Mouse (Mus musculus): ENCODE data around the gene Phldb3.
"Not testable (repeated sequence)": the region's sequence is repeated elsewhere in the genome, so short reads cannot be mapped to it uniquely, and the experiment has no call there.

Gene Phldb3

DNA sequence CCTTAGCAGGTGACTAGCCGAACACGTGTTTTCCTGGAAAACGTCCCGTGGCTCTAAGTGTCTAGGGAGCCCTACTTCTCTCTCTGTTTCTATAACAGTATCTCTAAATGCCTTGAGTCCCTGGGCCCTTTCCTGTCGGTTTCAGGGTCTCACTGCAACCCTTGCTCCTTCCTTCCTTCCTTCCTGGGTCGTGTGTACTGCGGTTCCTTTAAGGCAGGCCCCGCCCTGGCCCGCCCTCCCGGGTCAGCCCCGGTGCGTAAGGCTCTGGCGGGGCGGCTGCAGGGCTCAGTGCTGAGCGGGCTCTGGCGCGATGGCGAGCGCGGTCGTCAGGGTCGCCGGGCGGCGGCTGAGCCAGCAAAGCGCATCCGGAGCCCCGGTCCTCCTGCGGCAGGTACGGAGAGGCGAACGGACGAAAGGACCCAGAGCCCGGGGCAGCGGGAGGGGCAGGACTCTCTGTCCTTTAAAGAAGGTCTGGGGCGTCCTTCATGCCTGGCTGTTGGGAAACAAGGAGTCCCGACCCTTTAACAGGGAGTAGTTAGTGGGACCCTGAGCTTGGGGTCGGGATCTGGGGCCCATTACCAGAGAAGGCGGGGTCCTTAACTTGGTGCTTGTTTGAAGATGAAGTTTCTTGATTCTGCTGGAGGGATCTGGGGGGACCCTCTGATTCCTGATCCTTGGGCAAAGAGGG is 16.8 kb upstream of the Phldb3 start:
- CTCF ChIA-PET, result no interaction called here

DNA sequence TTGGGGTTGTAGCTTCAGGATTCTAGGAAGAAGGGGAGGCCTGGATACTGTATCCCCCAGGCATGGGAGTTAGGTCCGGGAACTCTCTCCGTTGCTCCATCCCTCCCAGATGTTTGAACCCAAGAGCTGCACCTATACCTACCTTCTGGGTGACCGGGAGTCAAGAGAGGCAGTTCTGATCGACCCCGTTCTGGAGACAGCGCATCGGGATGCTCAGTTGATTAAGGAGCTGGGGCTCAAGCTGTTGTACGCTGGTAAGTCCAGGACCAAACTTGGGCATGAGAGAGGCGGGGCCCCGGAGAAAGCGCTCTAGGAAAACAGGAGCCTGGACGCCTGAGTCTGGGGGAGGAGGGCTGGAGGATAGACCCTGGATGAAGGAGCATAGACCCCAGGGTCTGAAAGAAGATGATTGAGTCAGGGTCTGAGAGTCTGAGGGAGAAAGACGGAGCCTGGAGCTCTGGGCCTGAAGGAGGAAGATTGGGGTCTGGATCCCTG is 16.2 kb upstream of the Phldb3 start:
- CTCF ChIA-PET, result no interaction called here

DNA sequence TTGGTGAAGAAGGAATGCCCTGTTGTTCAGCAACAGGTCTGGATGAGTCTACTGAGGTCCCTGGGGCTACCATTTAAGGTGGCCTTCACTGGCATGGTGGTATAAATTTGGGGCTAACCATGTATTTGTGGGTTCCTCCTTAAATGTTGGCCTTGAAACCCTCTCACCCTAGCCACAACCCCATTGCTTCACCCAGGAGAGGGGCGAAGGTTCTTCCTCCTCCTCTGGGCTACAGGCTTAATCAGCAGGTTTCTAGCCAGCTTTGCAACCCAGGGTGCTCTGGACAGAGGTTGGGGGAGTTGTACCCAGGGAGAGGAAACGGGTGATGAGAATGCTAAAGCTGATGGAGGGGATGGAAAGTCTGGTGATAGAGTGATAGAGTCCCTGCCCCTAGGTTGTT is 15.1 kb upstream of the Phldb3 start:
- CTCF ChIA-PET, result no interaction called here

DNA sequence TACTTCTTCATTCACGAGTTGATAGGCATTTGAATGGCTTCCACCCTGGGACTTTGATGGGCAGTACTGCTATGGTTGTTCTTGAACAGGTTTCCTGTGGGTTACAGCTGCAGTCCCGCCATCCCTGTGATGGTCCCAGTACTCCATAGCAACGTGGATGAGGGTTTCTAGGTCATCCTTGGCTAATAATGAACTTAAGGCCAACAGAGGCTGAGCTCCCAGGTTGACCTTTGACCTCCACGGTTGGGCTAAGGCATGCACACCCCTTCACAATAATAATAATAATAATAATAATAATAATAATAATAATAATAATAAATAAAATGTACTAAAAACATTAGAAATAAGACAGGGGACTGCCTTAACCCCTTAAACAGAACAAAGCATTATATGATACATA is 12.4 kb upstream of the Phldb3 start:
- CTCF ChIA-PET, result no interaction called here

DNA sequence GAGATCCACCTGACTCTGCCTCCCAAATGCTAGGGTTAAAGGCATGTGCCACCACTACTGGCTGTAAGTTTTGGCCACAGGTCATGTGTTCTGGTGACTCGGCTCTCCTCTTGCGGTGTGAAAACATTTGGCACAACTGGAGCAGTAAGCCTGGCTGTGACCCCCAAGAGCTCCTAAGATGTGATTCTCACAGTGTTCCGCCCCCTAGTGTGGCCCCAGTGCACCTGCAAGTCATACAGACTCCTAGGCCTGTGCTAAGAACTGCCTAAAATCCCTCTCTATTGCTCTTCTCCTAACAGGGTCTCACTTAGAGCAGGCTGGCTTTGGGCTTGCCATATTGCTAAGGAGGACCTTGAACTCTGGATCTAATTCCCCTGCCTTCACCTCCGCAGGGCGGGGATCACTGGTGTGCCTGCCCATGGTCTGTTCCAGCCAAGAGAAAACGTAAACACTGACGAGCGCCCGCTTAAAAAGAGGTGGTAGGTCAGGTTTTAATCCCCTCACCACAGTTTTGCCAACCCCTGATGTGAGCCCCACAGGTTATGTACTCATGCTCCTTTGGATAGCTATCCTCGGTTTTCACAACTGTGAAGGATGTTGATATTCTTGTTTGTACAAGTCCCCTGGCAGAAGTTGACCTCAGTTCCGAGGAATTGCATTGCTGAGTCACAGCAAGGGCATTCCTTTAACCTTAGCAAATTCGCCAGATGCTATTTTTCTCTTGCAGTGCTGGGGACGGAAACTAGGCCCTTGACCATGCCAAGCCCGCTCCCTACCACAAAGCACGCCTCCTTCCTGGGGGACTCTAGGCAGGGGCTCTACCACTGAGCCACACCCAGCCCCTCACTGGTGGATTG is 11.1 kb upstream of the Phldb3 start:
- CTCF ChIA-PET, result interaction anchor here (0.6 to 1.8 kb wide), 4 partner anchors 43 to 214 kb away, joined by 3 to 8 read pairs (median 4); no protein-coding TSS in a partner anchor

DNA sequence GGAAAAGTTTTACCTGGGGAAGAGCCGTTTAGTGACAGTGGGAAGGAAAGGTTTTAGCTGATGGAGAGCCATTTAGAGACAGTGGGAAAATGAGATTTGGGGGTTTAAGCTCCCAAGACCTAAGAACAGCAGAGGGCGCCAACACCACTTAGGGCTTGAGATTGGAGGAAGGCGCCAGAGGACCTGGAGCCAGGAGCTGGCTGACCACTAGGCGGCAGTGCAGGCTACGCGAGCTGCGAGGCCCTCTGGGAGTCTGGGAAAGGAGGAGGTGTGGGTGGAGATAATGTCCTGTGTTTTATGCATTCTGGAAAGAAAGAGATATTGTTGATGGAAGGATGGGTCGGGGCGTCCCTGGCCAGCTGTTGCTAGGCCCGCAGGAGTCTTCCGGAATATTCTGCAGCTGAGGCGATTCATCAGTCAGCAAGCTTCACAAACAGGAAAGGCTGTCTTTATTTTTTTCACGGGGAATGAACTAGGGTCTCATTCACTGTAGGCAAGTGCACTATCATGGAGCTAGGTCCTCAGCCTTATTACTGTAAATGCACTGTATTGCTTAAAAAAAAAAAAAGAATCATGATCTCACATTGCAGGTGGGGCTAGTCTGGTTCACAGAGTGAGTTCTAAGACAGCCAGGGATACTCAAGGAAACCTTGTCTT is 9.5 kb upstream of the Phldb3 start:
- CTCF ChIA-PET, result interaction anchor here (0.7 to 1.8 kb wide), 8 partner anchors 8 to 186 kb away, joined by 3 to 9 read pairs (median 6); partner anchors contain the start of gene Phldb3

DNA sequence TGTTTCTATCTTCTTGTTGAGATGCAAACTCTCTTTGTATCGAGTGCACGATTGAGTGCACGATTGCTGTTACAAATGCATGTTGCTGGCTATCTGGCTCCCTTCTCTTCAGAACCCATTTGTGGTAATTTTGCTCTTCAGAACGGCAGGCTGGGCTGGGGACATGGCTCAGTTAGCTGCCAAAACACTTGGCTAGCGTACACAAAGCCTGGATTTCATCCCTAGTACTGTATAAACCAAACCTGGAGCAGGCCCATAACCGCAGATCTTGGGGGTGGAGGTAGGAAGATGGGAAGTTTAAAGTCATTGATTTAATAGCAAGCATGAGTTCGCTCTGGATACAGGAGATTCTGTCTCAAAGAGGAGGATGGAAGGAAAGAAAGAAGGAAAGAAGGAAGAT is 5.0 kb upstream of the Phldb3 start:
- CTCF ChIA-PET, result interaction anchor here (1.0 to 1.4 kb wide), 2 partner anchors 10 to 48 kb away, joined by 3 to 4 read pairs; no protein-coding TSS in a partner anchor

DNA sequence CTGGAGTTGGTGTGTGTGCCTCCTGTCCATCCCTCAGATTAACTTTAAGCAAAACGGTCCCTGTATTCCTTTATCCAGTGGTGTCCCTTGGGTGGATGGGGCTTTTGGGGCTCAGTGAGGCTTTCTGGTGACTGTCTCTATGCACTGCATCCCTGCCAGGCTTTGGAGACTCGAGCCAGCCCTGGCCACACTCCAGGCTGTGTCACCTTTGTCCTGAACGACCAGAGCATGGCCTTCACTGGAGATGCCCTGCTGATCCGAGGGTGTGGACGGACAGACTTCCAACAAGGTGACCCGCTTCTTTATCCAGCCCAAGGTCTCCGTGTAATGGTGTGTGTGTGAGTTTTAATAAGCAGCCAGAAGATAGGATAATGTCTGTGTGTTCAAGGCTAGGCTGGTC is 4.5 kb upstream of the Phldb3 start:
- CTCF ChIA-PET, result no interaction called here

DNA sequence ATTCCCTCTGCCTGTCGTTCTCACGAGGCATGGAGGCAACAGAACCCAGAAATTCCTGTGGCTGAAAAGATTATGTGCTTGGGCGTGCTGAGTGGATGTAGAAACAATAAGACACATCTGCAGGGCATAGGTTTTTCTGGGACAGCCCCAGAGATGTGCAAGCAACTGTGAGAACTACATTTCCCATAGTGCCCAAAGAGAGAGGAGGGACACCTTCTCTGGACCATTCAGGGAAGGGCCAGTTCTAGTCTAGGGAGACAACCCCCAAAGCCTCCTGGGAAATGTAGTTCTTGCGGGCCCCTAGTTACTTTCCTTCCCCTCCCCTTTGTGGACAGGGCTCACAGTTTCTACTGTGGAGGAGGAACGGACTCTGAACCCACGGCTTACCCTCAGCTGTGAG is 2.5 kb upstream of the Phldb3 start:
- CTCF ChIA-PET, result no interaction called here

DNA sequence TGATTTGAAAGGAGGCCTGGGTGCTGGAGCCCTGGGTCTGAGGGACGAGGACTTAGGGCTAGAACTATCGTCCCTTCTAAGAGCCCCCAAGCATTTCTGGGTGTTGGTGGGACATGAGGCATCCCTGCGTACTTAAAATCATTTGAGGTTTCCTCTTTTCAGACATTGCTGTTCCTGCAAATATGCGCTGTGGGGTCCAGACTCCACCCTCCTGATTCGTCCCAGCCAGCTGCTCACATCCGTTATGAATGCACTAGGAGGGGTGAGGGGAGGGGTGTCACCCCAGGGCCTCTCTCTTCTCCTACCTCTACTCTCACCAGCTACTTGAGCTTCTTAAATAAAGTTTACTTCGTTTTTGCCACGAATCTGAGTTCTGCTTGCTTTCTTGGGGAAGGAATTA is 2.0 kb upstream of the Phldb3 start:
- CTCF ChIA-PET, result no interaction called here

DNA sequence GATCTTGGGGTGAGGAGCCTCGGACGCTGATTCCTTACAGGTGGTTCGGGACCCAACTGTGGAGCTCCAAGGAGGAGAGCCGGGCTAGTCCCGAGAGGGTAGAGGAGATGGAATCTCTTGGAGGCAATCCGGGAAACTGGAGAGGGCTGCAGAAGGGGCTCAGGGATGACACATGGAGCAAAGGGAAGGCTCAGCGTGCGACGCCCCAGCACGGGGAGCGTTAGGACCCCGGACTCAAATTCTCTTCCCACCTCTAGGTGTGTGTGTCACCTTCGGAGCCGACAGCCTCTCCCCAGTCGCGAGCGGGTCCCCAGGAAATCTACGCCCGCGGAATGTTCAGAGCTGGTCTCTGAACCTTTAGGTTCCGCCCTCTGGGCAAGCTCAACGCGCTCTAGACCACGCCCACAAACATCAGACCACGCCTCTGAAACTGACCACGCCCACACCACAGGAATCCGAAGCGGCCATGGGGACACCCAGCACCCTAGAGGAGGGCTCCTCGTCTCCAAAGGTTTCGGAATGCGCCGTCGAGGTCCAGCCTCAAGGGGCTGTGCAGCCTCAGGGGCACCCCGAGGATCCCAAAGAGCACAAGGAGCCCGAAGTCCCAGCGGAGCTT is 424 bp downstream of the Phldb3 start:
- CTCF ChIA-PET, result interaction anchor here (0.6 to 2.0 kb wide), 3 partner anchors 10 to 170 kb away, joined by 4 to 6 read pairs (median 4); no protein-coding TSS in a partner anchor

DNA sequence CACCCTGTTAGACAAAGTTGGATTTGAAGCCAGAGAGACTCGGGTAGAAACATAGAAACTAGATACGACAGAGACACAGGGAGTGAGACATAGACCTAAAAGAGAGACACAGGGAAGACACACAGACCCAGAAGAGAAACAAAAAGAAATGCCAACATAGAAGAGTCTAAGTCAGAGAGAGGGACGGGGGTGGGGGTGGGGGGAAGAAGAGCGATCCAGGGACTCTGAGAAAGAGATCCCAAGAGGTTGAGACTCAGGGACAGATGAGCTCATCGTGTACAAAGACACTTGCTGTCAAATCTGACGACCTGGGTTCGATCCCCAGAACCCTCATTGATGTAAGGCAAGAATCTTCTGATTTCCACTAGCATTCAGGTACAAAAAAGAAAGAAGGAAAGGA is 1.1 kb downstream of the Phldb3 start:
- CTCF ChIA-PET, result interaction anchor here (0.6 to 2.0 kb wide), 3 partner anchors 10 to 171 kb away, joined by 4 to 6 read pairs (median 4); no protein-coding TSS in a partner anchor

DNA sequence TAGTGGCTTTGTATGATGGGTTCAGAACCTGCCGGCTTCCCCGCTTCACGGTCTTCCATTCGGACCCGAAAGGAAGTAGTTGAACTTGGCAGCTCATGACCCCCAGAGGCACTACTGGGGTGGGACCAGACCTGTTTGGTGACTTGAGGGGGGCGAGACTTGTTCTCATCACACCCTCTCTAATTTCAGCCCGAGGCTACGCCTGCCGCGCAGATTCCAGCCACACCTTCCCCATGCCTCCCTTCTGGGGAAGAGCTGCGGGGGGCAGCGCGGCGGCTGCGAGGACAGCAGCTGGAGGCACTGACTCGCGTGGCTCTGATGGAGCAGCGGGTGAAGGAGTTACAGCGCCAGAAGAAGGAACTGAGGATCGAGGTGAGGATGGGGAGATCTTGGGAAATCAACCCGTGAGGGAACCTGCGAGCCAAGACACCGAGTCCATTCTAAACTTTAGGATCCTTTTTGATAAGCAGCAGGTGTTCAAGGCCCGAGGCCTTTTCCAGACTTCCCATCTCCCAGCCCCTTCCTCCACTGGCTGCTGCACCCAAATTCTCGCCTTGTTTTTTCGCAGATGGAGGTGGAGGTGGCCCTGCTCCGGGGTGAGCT is 1.8 kb downstream of the Phldb3 start:
- CTCF ChIA-PET, result interaction anchor here (0.7 to 2.0 kb wide), 2 partner anchors 11 to 50 kb away, joined by 4 to 6 read pairs; no protein-coding TSS in a partner anchor

DNA sequence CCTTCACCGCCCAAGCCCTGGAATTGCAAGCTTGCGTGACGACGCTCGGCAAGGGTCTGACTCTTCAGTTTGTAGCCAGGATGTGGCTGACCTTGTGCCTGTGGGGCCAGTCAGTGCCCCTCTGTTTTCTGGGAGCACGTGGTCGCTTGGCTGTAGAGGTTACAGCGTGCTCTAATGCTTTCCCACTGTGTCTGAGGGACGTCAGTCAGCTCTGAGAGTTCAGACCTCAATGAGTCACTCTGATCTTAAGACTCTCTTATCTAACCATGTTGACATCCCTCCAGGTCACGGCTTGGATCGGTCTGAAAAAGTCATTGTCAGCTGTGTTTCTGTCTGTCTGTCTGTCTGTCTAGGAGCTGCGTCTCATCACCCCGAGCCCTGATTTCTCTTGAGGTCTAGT is 4.3 kb downstream of the Phldb3 start:
- CTCF ChIA-PET, result interaction anchor here (0.6 kb wide), 2 partner anchors 10 to 350 kb away, joined by 4 to 9 read pairs; no protein-coding TSS in a partner anchor

DNA sequence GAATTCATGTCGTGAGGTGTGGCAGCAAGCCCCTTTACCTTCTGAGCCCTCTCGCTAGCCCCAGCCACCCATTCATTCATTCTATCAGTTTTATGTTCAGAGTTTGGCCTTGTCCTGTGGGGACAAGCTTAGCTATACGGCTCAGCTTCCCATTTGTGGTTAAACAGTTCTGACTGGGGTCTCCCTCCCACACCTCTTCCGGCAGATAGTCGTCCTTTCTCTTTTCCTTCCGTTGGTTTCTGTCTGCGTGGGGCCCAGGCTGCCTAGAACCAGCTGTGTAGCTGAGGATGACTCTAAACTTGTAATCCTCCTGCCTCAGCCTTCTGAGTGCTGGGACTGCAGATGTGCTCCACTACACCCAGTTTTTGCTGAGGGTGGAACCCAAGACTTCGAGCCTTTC is 7.2 kb downstream of the Phldb3 start:
- CTCF ChIA-PET, result no interaction called here

DNA sequence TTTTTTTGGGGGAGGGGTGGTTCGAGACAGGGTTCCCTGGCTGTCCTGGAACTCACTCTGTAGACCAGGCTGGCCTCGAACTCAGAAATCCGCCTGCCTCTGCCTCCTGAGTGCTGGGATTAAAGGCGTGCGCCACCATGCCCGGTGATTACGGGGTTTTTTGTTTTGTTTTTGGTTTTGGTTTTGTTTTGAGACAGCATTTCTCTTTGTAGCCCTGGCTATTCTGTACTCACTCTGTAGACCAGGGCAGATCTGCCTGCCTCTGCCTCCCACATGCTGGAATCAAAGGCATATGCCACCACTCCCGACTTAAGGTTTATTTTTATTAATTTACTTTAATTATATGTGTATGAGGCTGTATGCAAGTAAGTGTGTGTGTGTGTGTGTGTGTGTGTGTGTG is 7.8 kb downstream of the Phldb3 start:
- CTCF ChIA-PET, result not testable (repeated sequence)

DNA sequence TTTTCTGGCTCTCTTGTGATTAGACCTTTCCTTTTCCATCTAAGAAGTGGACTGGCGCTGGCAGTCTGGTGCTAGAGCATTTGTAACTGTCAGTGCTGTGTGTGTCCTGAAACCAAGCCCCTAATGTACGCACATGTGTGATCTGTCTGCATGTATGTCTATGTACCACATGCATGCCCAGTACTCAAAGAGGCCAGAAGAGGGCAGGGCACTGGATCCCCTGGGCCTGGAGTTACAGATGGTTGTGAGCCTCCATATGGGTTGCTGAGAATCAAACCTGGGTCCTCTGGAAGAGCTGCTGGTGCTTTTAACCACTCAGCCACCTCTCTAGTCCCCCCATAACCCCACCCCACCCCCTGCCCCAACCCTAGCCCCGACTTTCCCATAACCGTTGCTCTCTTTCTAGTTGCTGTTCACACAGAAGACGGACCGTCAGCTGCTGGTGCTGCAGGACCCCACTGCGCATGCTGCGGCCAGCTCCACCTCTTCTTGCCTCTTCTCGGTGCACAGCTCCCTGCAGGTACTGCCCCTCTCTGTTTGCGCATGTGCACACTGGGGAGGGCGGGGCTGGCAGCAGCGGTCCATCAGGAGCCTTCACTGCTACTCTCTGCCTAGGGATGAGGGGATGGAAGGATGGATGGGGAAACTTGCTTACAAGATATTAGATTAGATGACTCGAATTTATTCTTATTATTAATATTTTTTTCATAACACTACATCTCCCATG is 9.3 kb downstream of the Phldb3 start:
- CTCF ChIA-PET, result no interaction called here

DNA sequence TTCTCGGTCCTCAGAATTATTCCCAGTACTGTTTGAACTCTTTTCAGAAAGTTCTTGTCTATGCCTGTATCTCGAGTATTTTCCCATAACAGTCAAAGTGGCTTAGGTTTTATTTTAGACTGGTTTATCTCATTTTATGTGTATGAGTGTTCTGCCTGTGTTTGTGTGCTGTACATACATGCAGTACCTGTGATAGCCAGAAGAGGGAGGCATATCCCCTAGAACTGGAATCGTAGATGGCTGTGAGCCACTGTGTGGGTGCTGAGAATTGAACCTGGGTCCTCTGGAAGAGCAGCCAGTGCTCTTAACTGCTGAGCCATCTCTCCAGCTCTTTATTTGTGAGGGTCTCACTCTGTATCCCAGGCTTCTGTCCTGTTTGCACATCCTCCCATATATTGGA is 10.6 kb downstream of the Phldb3 start:
- CTCF ChIA-PET, result no interaction called here

DNA sequence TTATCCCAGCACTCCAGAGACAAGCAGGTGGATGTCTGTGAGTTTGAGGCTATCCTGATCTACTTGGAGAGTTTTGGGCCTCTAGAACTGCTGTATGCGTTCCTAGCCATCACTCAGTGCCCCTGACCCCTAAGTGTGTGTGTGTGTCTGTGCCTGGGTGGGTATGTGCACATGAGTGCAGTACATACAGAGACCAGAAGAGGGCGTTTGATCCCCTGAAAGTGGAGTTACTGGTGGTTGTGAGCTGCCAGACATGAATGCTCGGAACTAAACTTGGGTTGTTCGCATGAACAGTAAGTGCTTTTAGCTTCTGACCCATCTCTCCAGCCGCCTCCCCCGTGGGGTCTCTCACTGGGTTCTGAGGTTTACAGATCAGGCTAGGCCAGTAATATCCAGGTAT is 12.4 kb downstream of the Phldb3 start:
- CTCF ChIA-PET, result interaction anchor here (1.0 kb wide), 1 partner anchor 20 kb away, joined by 4 read pairs; no protein-coding TSS in a partner anchor

All from spleen, embryonic (tissue).